Mouse (Mus musculus): ENCODE data around the gene Agmo.

Gene Agmo

GRCm38 (mm10) chr12:37434466-37434865 lies 193.0 kb downstream of the Agmo start:
- no peak for DNase-seq (ENCODE audit: low spot score in 2 of 2)

DNA sequence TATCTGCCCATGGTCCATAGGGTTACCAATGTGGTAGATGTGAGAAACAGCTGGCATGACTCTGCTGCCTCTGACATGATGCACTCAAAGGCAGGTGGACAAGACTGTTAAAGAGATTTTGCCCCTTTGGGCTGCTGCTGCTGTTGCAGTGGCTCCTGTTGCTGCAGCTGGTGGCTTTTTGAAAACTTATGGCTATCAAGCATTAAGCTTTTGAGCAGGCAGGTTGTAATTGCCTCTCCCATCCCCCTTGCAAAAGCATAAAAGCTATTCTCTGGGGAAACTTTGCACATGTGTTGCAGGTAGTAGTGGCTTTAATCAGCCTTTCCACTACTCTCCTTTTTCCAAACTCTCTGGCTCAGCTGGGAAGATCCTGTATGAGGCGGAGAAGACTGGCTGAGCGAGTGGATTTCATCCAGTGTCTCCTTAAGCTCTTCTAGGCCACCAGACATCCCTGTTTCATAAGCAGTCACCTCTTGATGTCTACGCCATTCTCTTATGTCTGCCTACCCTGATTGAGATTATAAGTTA lies 201.1 kb downstream of the Agmo start:
- DNase-seq (ENCODE audit: low spot score in 2 of 2) = no peak

- DNase-seq (ENCODE audit: low spot score in 2 of 2) = no peak
Observed at GRCm38 (mm10) chr12:37445255-37445654, 203.8 kb downstream of the Agmo start.

DNA sequence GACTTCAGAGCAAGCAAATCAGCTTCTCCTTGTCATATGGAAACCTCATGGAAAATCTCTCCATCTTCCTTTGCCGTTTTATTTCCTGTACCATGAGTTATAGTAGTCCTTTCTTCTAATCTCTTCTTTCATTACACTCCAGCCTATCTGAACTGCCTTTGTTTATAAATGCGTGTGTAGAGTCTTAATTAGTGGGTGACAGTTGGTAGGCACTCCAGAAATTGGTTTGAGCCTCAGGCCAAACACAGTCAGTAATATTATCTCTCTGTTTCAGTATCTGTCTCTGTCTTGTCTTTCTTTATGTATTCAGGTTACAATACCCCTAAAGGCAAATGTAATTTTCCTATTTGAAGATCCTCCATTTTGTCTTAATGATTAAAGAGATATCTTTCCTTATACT lies 208.2 kb downstream of the Agmo start:
- no peak for DNase-seq (ENCODE audit: low spot score in 2 of 2)

DNA sequence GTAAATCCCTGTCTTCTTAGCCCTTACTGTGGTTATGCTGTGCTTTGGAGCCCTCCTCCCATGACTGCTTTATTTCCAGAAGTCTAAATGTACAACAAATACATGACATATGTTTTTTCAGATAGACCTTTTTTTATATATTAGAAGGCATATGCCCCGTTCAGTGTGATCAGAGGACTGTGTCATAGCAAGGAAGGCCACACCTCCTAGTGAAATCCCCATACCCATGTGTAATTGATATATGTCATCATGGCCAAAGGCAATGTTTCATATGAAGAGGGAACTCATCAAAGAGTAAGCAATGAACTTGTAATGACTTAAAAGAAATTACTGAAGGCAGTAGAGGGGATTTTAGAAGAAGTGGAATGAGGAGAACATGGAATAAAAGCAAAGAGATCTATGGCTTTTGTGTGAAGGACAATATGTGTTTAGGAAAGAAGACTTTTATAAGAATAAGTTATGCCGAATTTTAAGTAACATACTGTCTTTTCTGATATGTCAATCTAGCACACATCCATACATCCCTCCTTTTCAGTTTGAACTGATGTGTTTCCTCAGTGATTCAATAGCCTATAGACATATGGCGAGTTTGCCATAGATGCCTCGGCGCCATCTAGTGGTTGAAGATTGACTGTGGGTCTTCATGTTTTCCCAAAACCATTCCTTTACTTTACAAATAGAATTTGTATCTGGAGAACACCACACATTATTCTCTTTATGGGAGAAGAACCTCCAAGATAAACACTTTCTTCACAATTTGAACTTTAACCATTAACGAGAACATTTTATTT lies 209.1 kb downstream of the Agmo start:
- DNase-seq (ENCODE audit: low spot score in 2 of 2) = peak in 1 of 2 experiments; percentile 3

DNA sequence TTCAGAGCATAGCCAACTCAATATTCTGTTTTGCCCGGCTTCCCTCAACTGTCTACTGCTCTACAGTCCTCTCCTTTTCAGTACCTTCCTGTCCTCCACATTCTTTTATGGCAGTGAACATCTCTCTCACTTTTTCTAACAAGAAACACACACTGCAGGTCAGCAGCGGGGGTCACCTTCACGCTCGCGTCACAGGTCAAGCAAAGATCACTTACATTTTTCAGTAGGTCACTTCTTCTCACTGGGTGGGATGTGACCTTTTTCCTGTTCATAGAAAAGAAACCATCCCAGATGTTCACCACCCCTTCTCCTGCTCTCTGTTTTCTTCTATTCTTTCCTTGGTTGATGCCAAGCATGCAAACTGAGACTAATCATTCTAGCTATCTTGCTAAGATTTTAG lies 230.2 kb downstream of the Agmo start:
- no peak for DNase-seq (ENCODE audit: low spot score in 2 of 2)

- no peak for DNase-seq (ENCODE audit: low spot score in 2 of 2)
Observed at GRCm38 (mm10) chr12:37476849-37477248, 235.4 kb downstream of the Agmo start.

DNA sequence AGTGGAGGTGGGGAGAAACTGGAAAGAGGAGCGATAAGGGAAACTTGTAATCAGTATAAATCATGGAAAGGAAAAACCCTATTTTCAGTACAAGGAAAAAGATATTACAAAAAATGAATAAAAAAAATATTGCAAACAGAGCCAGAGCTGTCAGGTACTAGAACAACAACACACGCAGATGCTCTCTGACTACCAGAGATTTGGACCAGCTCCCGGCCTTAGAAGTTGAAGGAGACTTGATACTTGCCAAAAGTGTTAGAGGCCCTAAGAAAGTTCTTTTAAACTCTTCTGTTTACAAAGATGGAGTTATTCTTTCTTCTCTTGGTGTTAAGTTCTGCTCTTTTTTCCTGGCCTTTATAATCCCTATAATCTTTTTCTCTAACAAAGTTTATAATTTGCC lies 246.6 kb downstream of the Agmo start:
- no peak for DNase-seq (ENCODE audit: low spot score in 2 of 2)

DNA sequence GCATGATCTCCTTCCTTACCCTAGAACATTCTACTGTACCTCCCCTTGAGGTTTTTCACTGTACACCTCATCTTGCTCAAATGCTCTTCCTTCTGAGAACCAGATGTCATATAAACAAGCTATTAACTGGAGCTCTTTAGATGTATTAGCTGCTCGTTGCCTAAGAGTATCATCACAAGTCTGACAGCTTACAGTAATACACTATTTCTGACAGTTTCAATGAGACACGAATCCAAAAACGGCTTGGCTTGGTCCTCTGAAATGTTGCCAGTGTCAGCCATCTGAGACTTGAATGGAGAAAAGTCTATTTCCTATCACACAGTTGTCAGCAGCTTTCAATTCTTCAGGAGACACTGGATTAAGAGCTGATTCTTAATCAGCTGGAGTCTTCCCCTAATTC lies 257.4 kb downstream of the Agmo start:
- no peak for DNase-seq (ENCODE audit: low spot score in 2 of 2)

GRCm38 (mm10) chr12:37507406-37507805 lies 266.0 kb downstream of the Agmo start:
- no peak for DNase-seq (ENCODE audit: low spot score in 2 of 2)

- no peak for DNase-seq (ENCODE audit: low spot score in 2 of 2)
Observed at GRCm38 (mm10) chr12:37507826-37508225, 266.4 kb downstream of the Agmo start.

DNA sequence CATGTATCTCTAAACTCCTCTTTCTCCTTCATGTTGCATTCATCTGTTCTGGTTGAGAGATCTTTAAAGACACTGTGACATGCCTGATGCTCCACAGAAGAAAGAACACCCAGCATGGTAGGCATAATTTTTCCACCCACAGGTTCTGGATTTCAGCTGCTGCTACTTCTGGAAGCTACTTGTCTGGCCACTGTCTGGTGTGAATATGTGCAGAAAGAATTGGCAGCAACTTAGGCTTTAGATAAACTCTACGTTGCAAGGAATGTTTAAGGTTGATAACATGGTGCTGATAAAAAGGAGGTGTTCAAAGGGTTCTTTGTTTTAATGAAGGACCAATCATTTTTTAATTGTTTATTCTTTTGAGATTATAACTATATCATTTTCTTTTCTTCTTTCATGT lies 280.3 kb downstream of the Agmo start:
- DNase-seq (ENCODE audit: low spot score in 2 of 2) = no peak

- no peak for DNase-seq (ENCODE audit: low spot score in 2 of 2)
Observed at GRCm38 (mm10) chr12:37524662-37525061, 283.2 kb downstream of the Agmo start.

- no peak for DNase-seq (ENCODE audit: low spot score in 2 of 2)
Observed at GRCm38 (mm10) chr12:37540994-37541393, 299.6 kb downstream of the Agmo start.

DNA sequence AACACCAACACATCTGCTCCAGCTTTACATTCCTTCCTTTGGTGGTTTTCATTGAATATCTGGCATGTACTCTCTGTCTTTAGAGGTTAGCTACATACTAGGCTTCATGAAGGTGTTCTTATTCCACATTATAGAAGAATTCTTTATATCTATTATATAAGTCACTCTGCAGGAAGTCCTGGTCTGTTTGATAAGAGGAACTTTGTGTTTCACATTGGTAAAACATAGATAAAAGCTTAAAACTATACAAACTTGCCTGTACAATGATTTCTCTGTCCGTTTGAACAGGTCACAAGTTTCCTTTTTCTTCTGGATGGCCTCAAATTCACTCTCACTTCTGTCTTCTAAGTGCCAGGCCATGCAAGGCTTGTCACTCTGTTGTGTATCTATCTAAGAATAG lies 316.8 kb downstream of the Agmo start:
- DNase-seq (ENCODE audit: low spot score in 2 of 2) = no peak

DNA sequence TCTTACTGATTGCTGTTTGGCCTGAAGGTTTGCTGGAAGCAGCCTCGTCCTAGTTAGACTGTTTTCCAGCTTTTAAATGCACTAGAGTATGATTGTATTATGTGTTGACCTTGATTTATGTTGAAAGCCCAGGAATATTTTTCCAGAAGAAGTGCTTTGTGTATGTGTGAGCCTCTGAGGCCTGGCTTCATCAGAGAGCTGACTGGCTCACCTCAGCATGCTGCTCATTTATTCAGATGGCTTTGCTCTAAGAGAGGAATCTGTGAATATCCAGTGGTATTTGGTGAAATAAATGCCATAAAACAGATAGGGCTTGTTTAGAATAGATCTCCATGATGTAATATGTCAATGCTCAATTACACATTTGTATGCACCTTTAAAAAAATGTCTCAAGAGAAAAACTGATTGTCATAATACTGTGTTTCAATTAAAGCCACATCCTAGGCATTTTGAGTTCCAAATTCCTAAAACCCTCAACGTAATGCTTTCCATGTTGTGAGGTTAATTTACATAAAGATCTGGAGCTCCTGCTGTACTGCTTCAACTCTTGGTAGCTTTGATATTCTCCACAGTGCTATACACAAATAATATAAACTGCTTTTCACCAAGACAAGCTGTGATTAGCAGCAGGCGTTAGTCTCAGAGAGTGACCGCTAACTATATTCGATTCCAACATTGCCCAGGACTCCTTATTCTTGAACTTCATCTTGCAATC lies 324.6 kb downstream of the Agmo start:
- DNase-seq (ENCODE audit: low spot score in 2 of 2) = no peak

- DNase-seq (ENCODE audit: low spot score in 2 of 2) = no peak
Observed at GRCm38 (mm10) chr12:37571922-37572321, 330.5 kb downstream of the Agmo start.

DNA sequence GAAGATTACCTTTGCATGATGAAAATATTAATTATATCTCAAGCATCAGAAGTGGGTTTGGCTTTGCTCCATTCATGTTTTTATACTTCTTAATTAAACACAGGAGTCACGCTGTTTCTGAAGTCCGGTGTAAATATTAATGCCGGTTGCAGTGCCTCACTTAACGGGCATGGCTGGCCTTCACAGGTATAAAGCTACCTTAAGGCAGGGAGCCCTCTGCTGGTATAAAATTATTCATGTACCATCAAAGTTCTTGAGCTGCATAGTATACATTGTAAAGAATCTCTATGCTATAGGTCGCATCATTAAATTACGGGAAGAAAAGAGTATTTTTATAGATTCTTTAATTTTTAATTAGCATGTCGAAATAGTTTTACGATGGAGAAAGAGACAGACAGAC lies 341.3 kb downstream of the Agmo start:
- DNase-seq (ENCODE audit: low spot score in 2 of 2) = no peak

GRCm38 (mm10) chr12:37592853-37593252 lies 351.4 kb downstream of the Agmo start:
- no peak for DNase-seq (ENCODE audit: low spot score in 2 of 2)

DNA sequence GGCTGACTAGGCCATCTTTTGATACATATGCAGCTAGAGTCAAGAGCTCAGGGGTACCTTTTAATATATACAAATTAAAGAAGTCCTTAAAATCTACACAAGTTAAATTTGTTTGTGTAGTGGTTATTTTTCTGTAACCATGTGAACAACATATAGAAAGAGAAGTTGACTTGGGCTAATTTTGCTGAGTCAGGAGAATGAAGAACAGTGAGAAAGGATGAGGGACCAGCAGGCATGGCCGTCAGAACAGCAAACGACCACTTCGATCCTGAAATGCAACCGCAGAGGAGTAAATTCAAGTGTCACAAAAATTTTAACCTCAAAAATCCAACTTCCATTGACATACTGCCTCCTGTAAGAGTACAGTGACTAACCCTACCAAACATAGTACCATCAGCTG lies 371.4 kb downstream of the Agmo start:
- DNase-seq (ENCODE audit: low spot score in 2 of 2) = no peak

DNA sequence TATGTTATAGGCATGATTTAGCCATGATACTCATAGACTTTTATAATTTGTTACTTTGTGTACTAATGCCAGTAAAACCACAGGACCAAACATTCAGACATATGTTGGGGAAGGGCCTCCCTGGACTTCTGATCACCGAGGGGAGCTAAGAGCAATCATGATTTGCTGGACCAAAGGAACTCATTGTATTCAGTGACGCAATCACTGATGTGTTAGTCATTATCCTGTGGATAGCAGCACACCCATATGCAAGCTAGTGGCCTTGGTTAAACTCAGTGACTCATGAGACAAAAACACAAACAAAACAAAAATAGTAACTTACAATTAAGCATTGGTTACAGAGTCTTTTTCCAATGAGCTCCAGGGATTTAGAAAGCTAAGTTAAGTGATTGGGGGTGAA lies 373.3 kb downstream of the Agmo start:
- no peak for DNase-seq (ENCODE audit: low spot score in 2 of 2)

- no peak for DNase-seq (ENCODE audit: low spot score in 2 of 2)
Observed at GRCm38 (mm10) chr12:37624078-37624477, 382.6 kb downstream of the Agmo start.

Measured in spleen, postnatal 14 days (tissue).